Mouse (Mus musculus): ENCODE data around the gene Casp1.

DNA sequence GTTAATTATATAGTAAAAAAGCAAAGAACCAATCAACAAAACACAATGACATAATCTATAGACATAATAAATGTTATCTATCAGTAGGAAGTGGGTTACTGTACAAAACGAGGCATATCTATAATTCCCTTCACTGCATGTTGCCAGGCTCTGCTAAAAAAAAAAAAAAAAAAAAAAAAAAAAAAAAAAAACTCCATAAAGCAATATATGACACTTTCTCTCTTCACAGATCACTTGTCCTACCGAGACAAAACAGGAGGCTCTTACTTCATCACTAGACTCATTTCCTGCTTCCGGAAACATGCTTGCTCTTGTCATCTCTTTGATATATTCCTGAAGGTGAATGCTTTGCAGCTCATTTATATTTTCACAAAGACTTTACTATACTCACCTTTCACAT is 29.9 kb downstream of the Casp1 start:
- TF ChIP-seq CTCF (IDR thresholded peaks at IDR 0.05; ENCODE audit: low read depth) (no peak), EP300 (IDR thresholded peaks at IDR 0.05; ENCODE audit: low read depth) (no peak)
